Mouse (Mus musculus) kidney, adult 2 months (tissue): Measurements from ENCODE around the gene Card11. TPM values are rescaled to one million over a fixed set of nuclear protein-coding genes. Genes with fewer than 3 reads are reported as not detected.

Experiments
- DNase-seq: peaks from one replicate; pipeline ENCODE4 v3.0.0; 2021
- H3K27ac ChIP-seq: fragments of 200-500 bp; 2 replicates; pipeline ENCODE4 v1.5.1; 2012; ENCODE audit warnings: low read depth, low read length, control low read depth, inconsistent platforms; ENCODE audit not compliant: insufficient read depth
- H3K27me3 ChIP-seq: fragments of 200-500 bp; replicated peaks from 2 replicates; pipeline ENCODE4 v1.6.1; 2012; ENCODE audit warnings: mild to moderate bottlenecking, moderate library complexity, low read length, inconsistent platforms; ENCODE audit not compliant: control insufficient read depth, insufficient read depth
- H3K36me3 ChIP-seq: fragments of 200-500 bp; 2 replicates; pipeline ENCODE4 v1.6.1; 2012; ENCODE audit warnings: mild to moderate bottlenecking, moderate library complexity, low read length, inconsistent platforms; ENCODE audit not compliant: control insufficient read depth, insufficient read depth
- H3K4me1 ChIP-seq: fragments of 200-500 bp; 2 replicates; pipeline ENCODE4 v1.6.1; 2011; ENCODE audit warnings: low read length; ENCODE audit not compliant: control insufficient read depth, insufficient read depth
- H3K4me3 ChIP-seq: fragments of 200-500 bp; 2 replicates; pipeline ENCODE4 v1.5.1; 2011; ENCODE audit warnings: mild to moderate bottlenecking, low read depth, low read length, control low read depth; ENCODE audit not compliant: insufficient read depth
- CTCF ChIP-seq: fragments of 200-500 bp; conservative IDR thresholded peaks from 2 replicates; pipeline ENCODE4 v1.5.1; 2011; ENCODE audit warnings: low read depth, mild to moderate bottlenecking, control low read depth, low read length, moderate library complexity, mixed read lengths; ENCODE audit not compliant: insufficient read depth, insufficient read length
- POLR2A ChIP-seq: fragments of 200-500 bp; IDR thresholded peaks from one replicate; pipeline ENCODE4 v1.6.1; 2011; ENCODE audit warnings: low read depth, low read length, control low read depth
- whole genome bisulfite sequencing: fragments of 180-500 bp; shearing (Covaris S2); methylation state at CpG from one replicate; pipeline ENCODE4 v1.1.7; 2018; 5-methylcytosine and 5-hydroxymethylcytosine counted together
- polyA plus RNA-seq: library from polyadenylated mRNA; depleted of rRNA; stranded (reverse); fragments of >200 nt; gene quantifications from 2 replicates; pipeline ENCODE4 v1.2.3, GENCODE M21; 2012; rRNA removed

The Card11 gene
- polyA plus RNA-seq, result 0.64 and 2.4 TPM in 2 replicates

- 61% methylated on average over 10 of the region's 10 CpGs for WGBS
- Histone ChIP-seq H3K4me1 (no peaks in the 10 kb centered on the region), H3K36me3 (no peaks in the 10 kb centered on the region), H3K4me3 (no peak within 1 kb of the TSS), H3K27ac (no peak within 1 kb of the TSS), H3K27me3 (no peaks in the 10 kb centered on the region)
- DNase-seq, result no peak
- TF ChIP-seq POLR2A (no peak), CTCF (no peak)
Observed at GRCm38 (mm10) chr5:141000349-141000748, at the start of gene Card11. Gene Card11 (minus strand): TSS chr5:141000582.

DNA sequence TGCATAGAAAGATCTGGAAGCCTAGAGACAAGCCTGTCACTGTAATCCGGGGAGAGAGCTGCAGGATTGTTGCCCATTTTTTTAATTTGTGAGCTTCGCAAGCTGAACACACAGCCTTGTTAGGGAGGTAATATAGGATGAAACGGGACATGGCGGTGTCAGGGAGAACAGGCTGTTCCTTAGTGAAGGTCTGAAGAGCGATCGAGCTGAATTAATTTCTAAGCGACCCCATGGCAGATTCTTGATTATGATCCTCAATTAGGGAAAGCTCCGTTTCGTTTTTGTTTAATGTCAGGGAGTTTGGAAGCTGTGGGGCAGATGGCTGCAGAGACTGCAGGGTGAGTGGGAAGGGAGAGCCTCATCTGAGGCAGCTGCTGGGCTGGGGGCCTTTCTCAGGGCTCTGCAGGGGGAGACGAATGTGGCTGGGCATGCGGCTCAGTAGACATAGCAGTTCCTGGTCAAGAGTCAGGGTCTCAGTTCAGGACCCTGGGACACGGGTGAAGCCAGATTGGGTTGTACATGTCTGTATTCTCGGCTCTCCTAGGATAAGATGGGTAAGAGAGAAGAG lies 47.4 kb upstream of the Card11 start:
- WGBS, result 72% methylated on average over 13 of the region's 13 CpGs
- H3K27me3 ChIP-seq, result no peaks in the 10 kb centered on the region
- H3K27ac ChIP-seq, result no peak overlapping the region
- DNase-seq, result no peak
- no peaks in the 10 kb centered on the region for H3K36me3 ChIP-seq
- TF ChIP-seq POLR2A, result no peak
- TF ChIP-seq CTCF, result no peak
- no peak overlapping the region for H3K4me3 ChIP-seq
- H3K4me1 ChIP-seq, result no peaks in the 10 kb centered on the region

GRCm38 (mm10) chr5:141044976-141045375 lies 44.6 kb upstream of the Card11 start:
- 82% methylated on average over 9 of the region's 9 CpGs for WGBS
- DNase-seq, result no peak
- TF ChIP-seq CTCF (no peak), POLR2A (no peak)
- H3K27ac ChIP-seq, result no peak overlapping the region
- no peaks in the 10 kb centered on the region for H3K27me3 ChIP-seq
- no peak overlapping the region for H3K4me3 ChIP-seq
- no peaks in the 10 kb centered on the region for H3K36me3 ChIP-seq
- H3K4me1 ChIP-seq, result no peaks in the 10 kb centered on the region

GRCm38 (mm10) chr5:141043654-141044447 lies 43.5 kb upstream of the Card11 start:
- no peak for DNase-seq
- H3K4me3 ChIP-seq, result no peak overlapping the region
- H3K4me1 ChIP-seq, result no peaks in the 10 kb centered on the region

DNA sequence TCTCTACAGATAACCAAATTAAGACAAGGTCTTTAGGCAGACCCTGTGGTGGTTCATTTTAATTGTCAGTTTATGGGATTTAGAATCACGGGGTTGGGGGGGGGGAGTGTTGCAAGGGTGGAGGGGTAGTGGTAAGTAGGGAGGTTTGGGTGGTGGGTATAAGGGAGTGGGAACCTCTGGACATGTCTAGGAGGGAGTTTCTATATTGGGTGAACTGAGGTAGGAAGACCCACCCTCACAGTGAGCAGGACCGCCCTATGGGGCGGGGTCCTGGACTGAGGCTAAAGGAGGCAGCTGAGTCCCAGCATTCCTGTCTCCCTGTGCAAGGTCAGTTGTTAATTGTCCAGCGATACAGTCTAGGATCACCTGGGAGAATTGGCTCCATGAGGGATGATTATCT lies 42.0 kb upstream of the Card11 start:
- Histone ChIP-seq H3K27ac (no peak overlapping the region), H3K4me3 (no peak overlapping the region), H3K27me3 (no peaks in the 10 kb centered on the region), H3K36me3 (no peaks in the 10 kb centered on the region), H3K4me1 (no peaks in the 10 kb centered on the region)
- DNase-seq, result no peak
- 86% methylated on average over 4 of the region's 4 CpGs for WGBS
- no peak for TF ChIP-seq CTCF
- TF ChIP-seq POLR2A, result no peak

More at GRCm38 (mm10) chr5:141043654-141044447, 43.5 kb upstream of the Card11 start:
- no peaks in the 10 kb centered on the region for H3K36me3 ChIP-seq
- H3K27me3 ChIP-seq, result no peaks in the 10 kb centered on the region
- 37% methylated on average over 19 of the region's 19 CpGs for WGBS
- no peak overlapping the region for H3K27ac ChIP-seq
- TF ChIP-seq POLR2A (no peak), CTCF (no peak)

DNA sequence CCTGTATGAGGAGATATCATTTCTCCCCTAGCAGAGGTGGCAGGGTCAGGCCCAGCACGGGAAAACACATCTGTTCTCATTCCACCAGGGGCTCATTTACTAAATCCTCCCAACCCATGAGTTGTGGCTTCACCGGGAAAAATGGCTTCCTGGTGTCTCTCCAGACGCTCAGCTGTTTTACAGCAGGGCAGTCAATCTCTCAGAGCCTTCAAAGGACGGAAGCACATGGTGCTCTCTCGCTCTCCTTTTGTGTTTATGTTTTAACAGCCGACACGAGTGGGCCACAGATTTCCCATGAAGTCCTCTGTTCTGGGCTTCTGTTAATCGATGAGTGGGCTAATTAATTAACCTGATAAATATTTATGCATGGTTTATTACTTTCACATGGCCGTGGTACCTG lies 40.5 kb upstream of the Card11 start:
- no peak for DNase-seq

GRCm38 (mm10) chr5:141038342-141038741 lies 38.0 kb upstream of the Card11 start:
- Histone ChIP-seq H3K4me1 (no peaks in the 10 kb centered on the region), H3K4me3 (no peak overlapping the region), H3K27me3 (no peaks in the 10 kb centered on the region), H3K36me3 (no peaks in the 10 kb centered on the region), H3K27ac (no peak overlapping the region)
- WGBS, result 41% methylated on average over 1 of the region's 1 CpGs
- no peak for TF ChIP-seq CTCF
- TF ChIP-seq POLR2A, result no peak
- peak; percentile 8 for DNase-seq

More for the DNA sequence above, 40.5 kb upstream of the Card11 start:
- WGBS, result 32% methylated on average over 9 of the region's 9 CpGs
- H3K4me3 ChIP-seq, result no peak overlapping the region
- no peak overlapping the region for H3K27ac ChIP-seq
- no peaks in the 10 kb centered on the region for H3K27me3 ChIP-seq
- H3K36me3 ChIP-seq, result no peaks in the 10 kb centered on the region
- TF ChIP-seq POLR2A (no peak), CTCF (no peak)
- H3K4me1 ChIP-seq, result no peaks in the 10 kb centered on the region
